Mouse (Mus musculus) mouse trophoblast stem cell (cell line): ENCODE data around the gene Lrrc8d.

Experiments
- in situ Hi-C, 2 experiments: fragments of 300-500 bp; cut with MseI, MboI; formaldehyde crosslinking; loops; 2 replicates in 1 of 2; 3 replicates in 1 of 2; pipeline ENCODE4 v1.15.1; 2025

Lrrc8d gene

DNA sequence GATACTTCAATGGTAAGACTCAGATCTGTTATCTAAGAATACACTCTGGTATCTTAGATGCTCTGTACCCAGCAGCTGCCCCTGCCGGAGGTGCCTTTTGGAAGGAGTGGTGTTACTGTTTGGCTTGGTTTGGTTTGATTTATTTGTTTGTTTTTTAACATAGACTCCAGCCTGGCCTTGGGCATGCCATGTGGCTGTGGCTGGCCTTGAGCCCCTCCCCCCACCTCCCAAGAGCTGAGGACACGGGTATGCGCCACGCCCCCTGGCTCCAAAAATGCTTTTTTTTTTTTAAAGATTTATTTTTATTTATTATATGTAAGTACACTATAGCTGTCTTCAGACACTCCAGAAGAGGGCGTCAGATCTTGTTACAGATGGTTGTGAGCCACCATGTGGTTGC, 65.6 kb downstream of the Lrrc8d start:
- in situ Hi-C loops, result no loop called here

DNA sequence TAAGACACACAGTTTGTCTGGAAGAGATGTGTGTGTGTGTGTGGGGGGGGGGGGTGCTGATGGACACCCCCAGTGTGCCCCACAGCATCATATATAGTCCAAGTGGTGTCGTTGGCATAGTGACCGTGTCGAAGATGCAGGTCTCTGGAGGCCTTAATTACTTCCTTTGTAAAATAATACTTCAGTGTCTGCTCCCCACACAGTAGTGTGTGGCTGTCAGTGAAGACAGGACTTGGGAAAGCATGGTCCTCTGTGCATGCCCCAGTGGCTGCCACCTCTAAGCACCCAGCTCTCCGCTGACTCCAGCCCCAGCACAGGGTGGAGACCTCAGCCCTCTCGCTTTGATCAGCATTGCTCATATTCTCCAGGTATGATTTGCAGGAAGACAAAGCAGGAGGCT, 76.6 kb downstream of the Lrrc8d start:
- in situ Hi-C loops, result no loop called here

DNA sequence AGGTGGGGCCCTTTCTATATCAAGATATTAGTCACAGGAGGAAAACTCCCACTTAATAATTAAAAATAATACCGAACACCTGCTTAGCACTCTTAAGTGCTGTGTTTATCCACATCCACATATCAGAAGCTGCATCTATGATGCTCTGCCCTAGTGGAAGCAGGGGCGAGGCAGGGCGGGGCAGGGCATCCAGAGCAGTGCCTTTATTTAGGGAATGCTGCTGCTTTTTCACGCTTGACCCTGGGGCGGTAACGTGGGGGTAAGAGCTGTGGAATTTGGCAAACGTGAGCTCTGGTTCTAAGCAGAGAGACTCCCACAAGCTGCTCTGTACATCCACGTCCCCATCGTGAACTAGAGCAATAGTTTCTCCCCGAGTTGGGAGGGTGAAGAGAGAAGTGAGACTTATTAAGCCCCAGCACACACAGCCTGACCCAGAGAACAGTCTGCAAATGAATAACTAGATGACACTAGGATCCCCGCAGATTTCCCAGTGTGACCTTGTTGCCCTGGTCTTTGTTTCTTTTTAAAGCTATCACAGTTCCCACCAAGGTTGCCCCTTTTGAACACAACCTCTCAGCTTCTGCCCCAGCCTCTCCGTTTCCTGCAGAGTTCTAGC, 77.3 kb downstream of the Lrrc8d start:
- in situ Hi-C loops, result no loop called here

DNA sequence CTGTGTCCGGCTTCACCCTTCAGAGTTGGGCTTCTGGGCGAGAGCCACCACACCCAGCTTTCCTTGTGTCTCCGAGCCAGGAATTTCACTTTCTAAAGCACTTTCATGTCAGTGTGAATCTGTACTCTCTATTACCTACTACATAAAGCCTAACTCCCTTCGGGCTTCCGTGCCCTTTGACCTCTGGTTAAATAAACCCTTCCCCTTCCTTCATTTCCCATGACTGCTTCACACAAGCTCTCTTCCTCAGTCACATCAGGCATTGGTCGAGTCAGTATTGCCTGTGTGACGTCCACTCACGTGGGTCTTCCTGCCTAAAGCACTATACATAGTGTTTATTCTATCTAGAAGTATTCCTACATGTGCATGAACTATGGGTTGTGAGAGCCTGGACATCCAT, 77.9 kb downstream of the Lrrc8d start:
- in situ Hi-C loops, result no loop called here

DNA sequence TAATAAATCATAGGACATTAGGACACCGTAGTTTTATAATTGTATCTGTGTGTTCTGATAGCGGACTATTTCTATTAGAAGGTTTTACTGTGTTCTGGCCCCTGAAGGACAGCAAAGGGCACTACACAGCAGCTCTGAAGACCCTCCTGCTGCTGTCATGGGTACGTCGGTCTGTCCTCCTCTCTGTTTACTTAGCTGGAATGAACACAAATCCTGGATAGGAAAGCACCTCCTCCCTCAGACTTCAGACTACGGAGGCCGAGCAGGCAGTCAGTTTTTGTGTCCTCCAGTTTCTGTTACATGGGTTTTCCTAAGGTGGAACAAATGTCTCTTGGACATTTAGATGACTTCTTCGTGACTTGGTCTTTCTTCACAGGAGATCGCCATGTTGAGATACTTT, 78.4 kb downstream of the Lrrc8d start:
- in situ Hi-C loops, result no loop called here

DNA sequence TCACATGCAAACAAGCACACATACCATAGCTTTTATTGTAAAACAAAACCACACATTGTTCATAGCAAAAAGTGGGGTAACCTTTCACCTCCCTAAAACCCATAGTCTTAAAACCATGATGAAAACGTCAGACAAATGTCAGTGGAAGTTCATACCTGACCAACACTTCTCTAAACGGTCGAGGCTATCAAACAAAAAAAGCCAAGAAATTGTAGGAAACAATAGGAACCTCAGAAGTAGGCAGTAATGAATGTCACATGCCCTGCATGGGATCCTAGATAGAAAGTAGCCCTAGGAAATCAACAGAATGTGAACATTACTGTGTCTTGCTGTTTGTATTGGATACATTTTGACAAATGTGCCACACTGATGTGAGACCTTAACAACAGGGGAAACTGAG, 79.0 kb downstream of the Lrrc8d start:
- in situ Hi-C loops, result no loop called here

DNA sequence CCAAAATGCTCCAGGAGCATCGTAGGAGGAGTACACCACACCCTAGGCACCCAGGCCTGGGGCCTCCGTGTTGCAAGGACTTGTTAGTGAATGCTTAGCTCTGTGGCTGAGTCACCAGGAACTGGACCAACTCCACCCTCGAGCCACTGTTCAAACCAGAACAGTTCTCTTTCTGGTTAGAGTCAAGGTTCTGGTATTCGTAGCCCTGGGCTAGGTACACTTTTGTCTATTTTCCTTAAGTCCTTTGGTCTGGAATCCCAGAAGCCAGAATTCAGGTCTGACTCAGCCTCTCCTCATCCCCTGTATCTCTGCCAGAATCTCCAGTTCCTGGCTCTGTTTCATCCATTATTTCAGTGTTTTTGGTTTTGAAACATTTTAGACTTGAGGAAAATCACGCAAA, 79.6 kb downstream of the Lrrc8d start:
- in situ Hi-C loops, result no loop called here

DNA sequence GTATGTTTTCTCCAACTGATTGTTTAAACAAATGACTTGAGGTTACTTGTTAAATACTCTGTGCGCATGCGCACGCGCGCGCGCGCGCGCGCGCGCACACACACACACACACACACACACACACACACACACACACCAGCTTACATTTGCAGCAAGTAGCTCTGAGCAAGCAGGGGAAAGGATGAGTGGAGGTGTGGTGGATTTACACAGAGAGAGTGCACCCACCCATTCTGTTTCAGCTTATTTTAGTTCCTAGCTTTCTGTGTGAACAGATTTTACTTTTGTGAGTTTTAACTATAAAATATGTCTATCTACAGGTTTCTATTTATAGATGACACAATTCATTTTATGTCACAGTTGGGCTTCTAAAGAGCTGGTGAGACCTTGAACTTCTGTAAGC, 84.1 kb downstream of the Lrrc8d start:
- in situ Hi-C loops, result no loop called here

DNA sequence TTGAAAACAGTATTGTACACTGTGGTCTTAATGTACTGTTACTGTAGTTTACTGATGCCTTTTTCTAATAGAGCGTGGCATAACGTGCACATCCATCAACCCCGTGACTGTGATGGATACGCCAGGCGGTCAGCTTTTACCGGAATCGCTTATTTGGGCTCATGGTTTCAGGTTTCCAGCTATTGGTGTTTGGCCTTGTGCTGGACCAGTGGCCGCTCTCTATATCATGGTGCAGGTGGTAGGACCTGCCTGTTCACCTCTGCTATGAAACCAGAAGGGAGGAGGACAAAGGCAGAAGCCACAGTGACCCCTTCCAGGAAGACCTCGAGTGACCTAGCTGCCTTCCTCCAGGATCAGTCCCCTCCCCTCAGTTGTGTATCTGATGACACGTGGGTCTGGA, 85.0 kb downstream of the Lrrc8d start:
- in situ Hi-C loops, result no loop called here

DNA sequence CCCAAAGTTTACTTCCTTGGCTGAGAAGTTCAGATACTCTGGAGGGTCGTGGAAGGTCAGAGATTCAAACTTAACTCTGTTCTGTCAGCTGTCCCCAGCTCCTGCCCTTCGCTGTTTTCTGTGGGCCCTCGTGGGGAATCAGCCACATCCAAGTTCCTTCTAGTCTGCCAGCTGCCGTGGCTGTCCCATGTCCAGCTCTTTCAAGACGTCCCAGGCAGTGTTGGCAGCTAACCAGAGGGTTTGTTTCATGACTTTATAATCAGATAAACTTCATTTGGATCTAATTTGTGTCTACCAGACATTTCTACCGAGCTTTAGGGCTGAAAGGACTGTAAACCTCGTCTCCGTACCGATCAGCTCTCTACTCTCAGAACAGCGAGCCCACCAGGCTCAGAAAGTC, 87.8 kb downstream of the Lrrc8d start:
- in situ Hi-C loops, result no loop called here

DNA sequence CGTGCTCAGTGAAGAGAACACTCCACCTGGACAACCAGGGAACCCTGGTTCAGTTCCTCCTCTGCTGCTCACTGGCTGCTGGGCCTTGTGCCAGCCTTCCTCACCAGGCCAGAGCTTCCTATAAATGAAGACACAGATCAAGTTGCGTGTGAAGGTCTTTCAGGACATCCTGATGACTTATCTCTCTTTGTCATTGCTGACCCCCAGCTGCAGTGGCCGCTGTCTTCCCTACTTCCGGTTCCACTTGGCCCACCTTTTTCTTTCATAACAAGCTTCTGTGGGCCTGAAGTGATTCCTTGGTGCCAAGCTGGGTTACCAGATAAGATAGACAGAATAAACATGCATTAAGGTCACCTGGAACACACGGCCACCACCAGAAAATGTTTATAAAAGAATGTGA, 90.0 kb downstream of the Lrrc8d start:
- in situ Hi-C loops, result no loop called here

DNA sequence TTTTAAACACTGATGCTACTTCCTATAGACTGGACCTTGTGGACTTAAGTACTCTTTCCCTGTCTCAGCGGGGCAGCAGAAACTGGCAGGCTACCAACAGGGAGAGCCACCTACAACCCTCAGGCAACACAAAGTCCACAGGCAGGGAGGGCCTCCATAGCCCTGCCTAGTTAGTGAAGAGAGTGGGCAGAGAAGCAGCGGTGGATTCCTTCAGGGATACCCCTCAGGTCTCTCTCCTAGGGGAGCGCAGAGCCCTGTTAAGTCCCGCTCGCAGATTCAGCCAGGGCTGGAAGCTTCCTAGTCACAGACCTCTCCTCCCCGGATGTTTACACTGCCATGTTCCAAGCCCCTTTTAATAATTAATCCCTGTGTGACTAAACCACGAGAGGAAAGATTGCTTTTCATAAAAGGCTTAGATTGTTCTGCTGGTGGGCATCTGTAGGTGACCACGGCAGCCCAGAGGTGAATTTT, 92.6 kb downstream of the Lrrc8d start:
- in situ Hi-C loops, result no loop called here

DNA sequence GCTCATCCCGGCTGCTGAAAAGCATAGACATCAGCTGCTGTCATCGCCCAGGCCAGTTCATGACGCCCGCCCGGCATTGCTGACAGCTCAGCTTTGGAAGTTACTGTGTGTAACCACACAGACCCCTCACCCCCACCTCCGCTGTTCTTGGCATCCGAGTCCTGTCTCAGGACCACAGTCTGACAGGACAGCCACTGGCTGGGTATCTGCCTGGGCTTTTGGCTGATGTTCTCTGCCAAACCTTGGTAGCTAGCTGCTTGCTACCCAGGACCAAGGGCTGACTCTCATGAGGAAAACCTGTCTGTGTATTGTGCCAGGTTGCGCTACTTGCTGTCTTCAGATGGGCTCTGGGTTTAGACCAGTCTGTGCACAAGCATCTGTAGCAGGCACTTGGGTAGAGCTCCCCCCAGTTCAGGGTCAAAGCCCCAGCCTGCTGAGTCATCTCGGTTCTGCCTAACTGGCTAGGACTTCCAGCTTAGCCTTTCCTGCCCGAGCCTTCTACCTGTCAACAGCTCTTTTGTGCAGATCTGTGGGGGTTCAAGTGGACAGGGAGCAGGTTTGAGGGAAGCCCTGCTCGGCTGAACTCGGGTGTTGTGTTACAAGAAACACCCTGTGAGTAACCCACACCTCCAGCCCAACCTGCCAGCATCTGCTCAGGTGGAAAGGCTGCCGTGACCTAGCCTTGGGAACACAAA, 93.2 kb downstream of the Lrrc8d start:
- in situ Hi-C loops, result no loop called here

DNA sequence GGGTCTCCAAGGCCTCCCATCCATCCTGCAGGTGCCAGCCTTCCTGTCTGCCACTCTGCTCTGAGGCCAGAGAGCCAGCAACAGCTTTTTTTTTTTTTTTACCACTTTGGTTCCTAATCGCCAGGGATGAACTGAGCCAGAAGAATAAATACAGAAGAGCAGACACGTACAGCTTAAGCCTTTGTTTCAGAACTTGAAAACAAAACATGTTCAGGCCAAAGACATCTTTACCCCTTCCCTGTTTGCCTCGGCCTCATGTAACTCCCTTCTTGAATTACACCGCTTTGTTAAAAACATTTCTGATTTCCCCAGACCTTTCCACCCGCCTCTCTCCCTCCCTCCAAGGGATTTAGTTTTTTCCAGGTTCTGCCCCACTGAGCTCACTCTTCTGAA, 93.8 kb downstream of the Lrrc8d start:
- in situ Hi-C loops, result no loop called here

DNA sequence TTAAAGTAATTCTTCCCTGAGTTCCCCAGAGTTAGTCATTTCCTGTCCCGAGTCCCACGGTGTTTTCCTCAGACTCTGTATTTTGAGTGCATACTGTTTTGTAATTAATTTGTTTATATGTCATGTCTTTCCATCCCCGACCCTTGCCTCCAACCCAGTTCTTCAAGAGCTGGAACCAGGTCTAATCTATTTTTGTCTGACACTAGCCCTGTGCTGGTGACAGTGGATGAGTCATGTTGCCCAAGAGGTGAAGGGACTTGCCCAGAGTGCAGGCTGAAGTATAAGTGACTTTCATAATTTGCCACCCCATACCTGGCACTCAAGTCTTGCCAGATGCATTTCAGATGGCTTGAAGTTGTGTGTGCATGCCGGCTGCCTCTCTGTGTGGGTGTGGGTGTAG, 98.7 kb downstream of the Lrrc8d start:
- in situ Hi-C loops, result no loop called here

DNA sequence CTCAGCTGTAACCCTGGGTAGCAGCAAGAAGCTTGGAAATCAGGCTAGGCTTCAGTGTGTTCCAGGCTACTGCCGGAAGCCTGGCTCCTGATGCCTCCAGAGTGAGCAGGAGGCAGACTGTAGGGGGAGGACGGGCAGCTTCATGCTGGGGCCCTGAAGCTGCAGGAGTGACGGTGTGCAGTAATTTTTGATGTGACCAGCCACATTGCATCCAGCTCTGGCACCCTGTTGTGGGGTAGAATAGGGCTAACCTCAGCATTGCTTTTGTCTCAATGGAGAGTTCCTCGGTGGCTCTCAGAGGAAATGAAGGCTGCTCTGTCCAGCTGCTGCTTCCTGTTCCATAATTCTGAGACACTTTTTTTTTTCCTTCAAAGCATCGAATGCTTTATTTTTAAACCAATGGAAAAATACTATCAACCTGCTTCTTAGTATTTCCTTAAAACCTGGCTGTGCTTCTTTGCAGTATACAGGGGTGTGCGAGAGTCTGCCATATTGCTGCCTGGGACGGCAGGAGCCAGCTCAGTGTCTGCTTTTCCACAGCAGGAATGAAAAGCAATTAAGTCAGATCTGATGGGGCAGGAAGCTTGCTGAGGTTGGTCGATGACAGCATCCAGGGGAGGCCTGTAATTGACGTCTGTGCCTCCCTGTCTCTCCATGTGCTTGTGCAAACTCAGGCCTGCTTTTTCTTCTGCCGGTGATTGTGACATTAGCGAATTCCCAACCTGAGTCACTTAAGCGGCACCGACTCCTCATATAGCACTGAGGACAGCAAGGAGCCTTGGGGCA, 100.3 kb downstream of the Lrrc8d start:
- in situ Hi-C loops, result no loop called here

DNA sequence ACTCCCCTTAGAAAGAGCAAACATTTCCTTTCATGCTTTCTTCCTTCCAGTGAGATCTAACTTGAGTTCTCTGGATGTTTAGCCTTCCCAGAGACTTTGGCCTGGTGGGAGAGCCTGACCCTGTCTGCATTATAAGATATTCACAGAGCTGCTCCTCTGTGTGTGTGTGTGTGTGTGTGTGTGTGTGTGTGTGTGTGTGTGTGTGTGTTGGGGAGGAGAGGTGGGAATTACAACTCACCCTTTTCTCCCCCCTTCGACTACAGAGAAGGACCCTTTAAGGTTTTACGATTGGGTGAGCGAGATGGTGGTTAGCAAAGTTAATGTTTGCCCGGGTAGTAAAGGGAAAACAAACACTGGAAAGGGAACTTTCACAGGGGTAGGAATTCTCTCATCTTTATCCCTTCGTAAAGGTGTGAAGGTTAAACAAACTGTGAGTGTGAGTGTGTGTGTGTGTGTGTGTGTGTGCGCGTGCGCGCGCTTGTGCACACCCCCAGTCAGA, 101.3 kb downstream of the Lrrc8d start:
- in situ Hi-C loops, result no loop called here

DNA sequence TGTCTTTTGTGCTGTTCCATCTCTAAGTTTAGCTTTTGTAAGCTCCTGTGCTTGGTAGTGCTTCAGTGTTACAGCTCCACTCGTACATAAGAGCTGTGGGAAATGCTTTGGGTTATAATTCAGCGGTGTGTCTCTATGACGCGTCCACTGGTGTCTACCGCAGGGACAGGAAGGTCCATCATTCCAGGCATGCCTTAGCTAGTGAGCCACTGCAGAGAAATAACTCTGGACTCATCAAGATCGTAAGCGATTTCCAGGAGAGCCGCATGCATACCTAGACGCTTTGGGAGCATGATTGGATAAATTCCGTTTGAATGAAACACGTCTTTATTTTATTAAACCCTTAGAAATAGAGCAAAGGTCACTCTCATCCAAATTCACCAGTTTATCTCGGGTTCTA, 106.2 kb downstream of the Lrrc8d start:
- in situ Hi-C loops, result no loop called here

DNA sequence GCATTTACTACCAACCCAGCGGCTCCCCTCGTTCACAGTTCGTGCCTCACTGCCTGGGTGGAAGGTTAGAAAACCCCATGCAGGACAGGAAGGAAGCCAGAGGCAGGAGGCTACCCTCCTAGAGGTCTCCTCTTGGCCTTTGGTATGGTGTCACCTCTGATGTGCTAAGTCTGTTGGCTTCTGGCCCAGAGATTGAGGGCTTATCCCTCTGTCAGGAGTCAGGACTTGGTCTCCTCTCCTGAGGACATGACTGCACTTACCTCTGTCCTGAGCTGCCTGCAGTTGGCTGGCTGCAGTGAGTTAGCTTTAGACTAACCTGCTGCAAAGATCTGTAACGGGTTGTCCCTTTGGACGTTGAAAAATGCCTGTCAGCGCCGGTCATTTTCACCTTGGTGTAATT, 107.7 kb downstream of the Lrrc8d start:
- in situ Hi-C loops, result no loop called here

DNA sequence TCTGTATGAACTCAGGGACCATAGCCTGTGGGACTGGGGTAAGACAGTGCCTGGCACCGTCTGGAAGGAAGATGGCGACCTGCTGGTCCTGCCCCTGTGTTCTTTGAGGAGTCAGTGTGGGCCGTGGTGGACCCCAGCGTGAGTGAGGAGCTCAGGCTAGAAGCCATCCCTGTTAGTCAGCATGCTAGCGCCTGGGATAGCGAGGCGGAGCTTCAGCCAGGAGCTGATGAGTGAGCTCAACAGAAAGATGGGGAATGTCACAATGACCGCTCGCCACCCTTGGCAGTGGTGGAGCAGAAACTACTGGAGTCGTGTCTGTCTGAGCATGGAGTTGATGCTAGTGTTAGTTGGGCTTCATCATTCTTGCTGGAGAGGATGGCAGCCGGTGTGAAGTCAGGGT, 109.3 kb downstream of the Lrrc8d start:
- in situ Hi-C loops, result no loop called here

DNA sequence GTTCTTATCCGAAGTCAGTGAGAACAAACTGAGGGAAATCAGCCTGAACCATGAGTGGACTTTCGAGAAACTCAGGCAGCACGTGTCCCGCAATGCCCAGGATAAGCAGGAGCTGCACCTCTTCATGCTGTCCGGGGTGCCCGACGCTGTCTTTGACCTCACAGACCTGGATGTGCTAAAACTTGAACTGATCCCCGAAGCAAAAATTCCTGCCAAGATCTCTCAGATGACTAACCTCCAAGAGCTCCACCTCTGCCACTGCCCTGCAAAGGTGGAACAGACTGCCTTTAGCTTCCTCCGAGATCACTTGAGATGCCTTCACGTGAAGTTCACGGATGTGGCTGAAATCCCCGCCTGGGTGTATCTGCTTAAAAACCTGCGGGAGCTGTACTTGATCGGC, 113.3 kb downstream of the Lrrc8d start:
- in situ Hi-C loops, result no loop called here

DNA sequence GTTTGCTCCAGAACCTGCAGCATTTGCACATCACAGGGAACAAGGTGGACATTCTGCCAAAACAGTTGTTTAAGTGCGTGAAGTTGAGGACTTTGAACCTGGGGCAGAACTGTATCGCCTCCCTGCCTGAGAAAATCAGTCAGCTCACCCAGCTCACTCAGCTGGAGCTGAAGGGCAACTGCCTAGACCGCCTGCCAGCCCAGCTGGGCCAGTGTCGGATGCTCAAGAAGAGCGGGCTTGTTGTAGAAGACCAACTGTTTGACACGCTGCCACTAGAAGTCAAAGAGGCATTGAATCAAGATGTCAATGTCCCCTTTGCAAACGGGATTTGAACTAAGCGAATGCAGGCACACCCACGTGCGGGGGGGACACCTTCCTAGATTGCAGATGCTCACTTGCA, 114.2 kb downstream of the Lrrc8d start:
- in situ Hi-C loops, result no loop called here

DNA sequence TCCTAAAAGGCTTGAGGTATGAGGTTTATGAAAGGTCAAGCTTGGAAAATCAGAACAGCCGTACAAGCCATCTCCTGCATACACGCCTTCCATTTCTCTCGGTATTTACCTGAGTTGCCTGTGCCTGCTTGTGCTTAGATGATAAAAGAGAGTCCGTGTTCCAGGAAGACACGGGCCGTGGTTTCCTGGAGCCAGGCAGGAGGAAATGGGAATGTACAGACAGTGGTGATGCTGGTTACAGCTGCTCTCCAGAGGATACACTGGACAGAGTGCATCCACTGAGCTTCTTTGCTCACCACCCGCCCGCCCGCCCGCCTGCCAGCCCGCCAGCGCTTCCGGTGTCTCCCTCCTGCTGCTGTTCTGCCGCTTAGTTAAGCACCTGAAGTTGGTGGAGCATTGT, 116.3 kb downstream of the Lrrc8d start:
- in situ Hi-C loops, result no loop called here
